Mouse (Mus musculus) ES-Bruce4 (cell line): ENCODE data around the gene Hoxd10.

Experiments used
- CTCF ChIP-seq: IDR thresholded peaks from one replicate; pipeline ENCODE4 v1.8.1; 2011; ENCODE audit warnings: low read depth, low read length
- EP300 ChIP-seq: IDR thresholded peaks from 2 replicates; pipeline ENCODE4 v1.6.1; 2011; ENCODE audit warnings: low read depth, low read length; ENCODE audit not compliant: insufficient read depth
- POLR2A ChIP-seq: IDR thresholded peaks from one replicate; pipeline ENCODE4 v1.8.1; 2011; ENCODE audit warnings: low read length; ENCODE audit not compliant: insufficient read depth

GRCm38 (mm10) chr2:74657251-74658023 lies 34.3 kb upstream of the Hoxd10 start:
- TF ChIP-seq CTCF = no peak
- no peak for TF ChIP-seq POLR2A
- no peak for TF ChIP-seq EP300
